Mouse (Mus musculus): ENCODE data around the gene Pmfbp1. TPM values are rescaled to one million over a fixed set of nuclear protein-coding genes. Genes with fewer than 3 reads are reported as not detected.

Gene Pmfbp1
- polyA plus RNA-seq, 1 experiment from 2014 or later = 3.1 TPM

GRCm38 (mm10) chr8:109484741-109485140, 9.1 kb upstream of the Pmfbp1 start:
- no peak overlapping the region for H3K27ac ChIP-seq (ENCODE audit: low read depth, low read length)
- H3K9me3 ChIP-seq (ENCODE audit: control insufficient read depth, low read length) = no peaks in the 10 kb centered on the region
- no peak overlapping the region for H3K4me3 ChIP-seq (ENCODE audit: low read depth, low read length)
- WGBS = 92% methylated on average over 11 of the region's 11 CpGs
- ATAC-seq (ENCODE audit: low FRiP score) = no peak
- H3K27me3 ChIP-seq (ENCODE audit: control insufficient read depth, insufficient read depth, low read length) = no peaks in the 10 kb centered on the region
- no peak overlapping the region for H3K9ac ChIP-seq (ENCODE audit: low read length)
- H3K36me3 ChIP-seq (ENCODE audit: control insufficient read depth, insufficient read depth, low read length) = no peaks in the 10 kb centered on the region
- no peaks in the 10 kb centered on the region for H3K4me1 ChIP-seq (ENCODE audit: control insufficient read depth, insufficient read depth, low read length)
- DNase-seq (ENCODE audit: low spot score, missing footprints) = no peak
- H3K4me2 ChIP-seq = no peak overlapping the region

GRCm38 (mm10) chr8:109485530-109485929, 8.3 kb upstream of the Pmfbp1 start:
- Histone ChIP-seq H3K9ac (ENCODE audit: low read length) (no peak overlapping the region), H3K36me3 (ENCODE audit: control insufficient read depth, insufficient read depth, low read length) (no peaks in the 10 kb centered on the region), H3K27ac (ENCODE audit: low read depth, low read length) (no peak overlapping the region), H3K4me1 (ENCODE audit: control insufficient read depth, insufficient read depth, low read length) (no peaks in the 10 kb centered on the region), H3K4me3 (ENCODE audit: low read depth, low read length) (no peak overlapping the region), H3K27me3 (ENCODE audit: control insufficient read depth, insufficient read depth, low read length) (no peaks in the 10 kb centered on the region), H3K9me3 (ENCODE audit: control insufficient read depth, low read length) (no peaks in the 10 kb centered on the region), H3K4me2 (no peak overlapping the region)
- DNase-seq (ENCODE audit: low spot score, missing footprints) (no peak), ATAC-seq (ENCODE audit: low FRiP score) (no peak)
- WGBS = 61% methylated on average over 6 of the region's 6 CpGs

GRCm38 (mm10) chr8:109492785-109493184, 1.0 kb upstream of the Pmfbp1 start:
- Histone ChIP-seq H3K27ac (ENCODE audit: low read depth, low read length) (no peak overlapping the region), H3K4me3 (ENCODE audit: low read depth, low read length) (no peak overlapping the region), H3K4me2 (no peak overlapping the region), H3K4me1 (ENCODE audit: control insufficient read depth, insufficient read depth, low read length) (no peaks in the 10 kb centered on the region), H3K27me3 (ENCODE audit: control insufficient read depth, insufficient read depth, low read length) (no peaks in the 10 kb centered on the region), H3K9me3 (ENCODE audit: control insufficient read depth, low read length) (no peaks in the 10 kb centered on the region), H3K9ac (ENCODE audit: low read length) (no peak overlapping the region), H3K36me3 (ENCODE audit: control insufficient read depth, insufficient read depth, low read length) (no peaks in the 10 kb centered on the region)
- WGBS = 89% methylated on average over 6 of the region's 6 CpGs
- ATAC-seq (ENCODE audit: low FRiP score) (no peak), DNase-seq (ENCODE audit: low spot score, missing footprints) (no peak)

GRCm38 (mm10) chr8:109494601-109495000, 774 bp downstream of the Pmfbp1 start:
- Histone ChIP-seq H3K27ac (ENCODE audit: low read depth, low read length) (no peak overlapping the region), H3K9me3 (ENCODE audit: control insufficient read depth, low read length) (no peaks in the 10 kb centered on the region), H3K4me3 (ENCODE audit: low read depth, low read length) (no peak overlapping the region), H3K36me3 (ENCODE audit: control insufficient read depth, insufficient read depth, low read length) (no peaks in the 10 kb centered on the region), H3K9ac (ENCODE audit: low read length) (no peak overlapping the region), H3K4me1 (ENCODE audit: control insufficient read depth, insufficient read depth, low read length) (no peaks in the 10 kb centered on the region), H3K4me2 (no peak overlapping the region), H3K27me3 (ENCODE audit: control insufficient read depth, insufficient read depth, low read length) (no peaks in the 10 kb centered on the region)
- ATAC-seq (ENCODE audit: low FRiP score) = no peak
- DNase-seq (ENCODE audit: low spot score, missing footprints) = no peak
- 59% methylated on average over 2 of the region's 2 CpGs for WGBS

GRCm38 (mm10) chr8:109497431-109497830, 3.6 kb downstream of the Pmfbp1 start:
- ATAC-seq (ENCODE audit: low FRiP score) (no peak), DNase-seq (ENCODE audit: low spot score, missing footprints) (no peak)
- H3K4me3 ChIP-seq (ENCODE audit: low read depth, low read length) = no peak overlapping the region
- H3K36me3 ChIP-seq (ENCODE audit: control insufficient read depth, insufficient read depth, low read length) = no peaks in the 10 kb centered on the region
- no peaks in the 10 kb centered on the region for H3K9me3 ChIP-seq (ENCODE audit: control insufficient read depth, low read length)
- 80% methylated on average over 5 of the region's 5 CpGs for WGBS
- H3K9ac ChIP-seq (ENCODE audit: low read length) = no peak overlapping the region
- H3K27me3 ChIP-seq (ENCODE audit: control insufficient read depth, insufficient read depth, low read length) = no peaks in the 10 kb centered on the region
- no peaks in the 10 kb centered on the region for H3K4me1 ChIP-seq (ENCODE audit: control insufficient read depth, insufficient read depth, low read length)
- H3K27ac ChIP-seq (ENCODE audit: low read depth, low read length) = no peak overlapping the region
- H3K4me2 ChIP-seq = no peak overlapping the region

GRCm38 (mm10) chr8:109499009-109499717, 5.3 kb downstream of the Pmfbp1 start:
- DNase-seq (ENCODE audit: low spot score, missing footprints) = no peak
- H3K4me2 ChIP-seq = no peak overlapping the region
- no peak for ATAC-seq (ENCODE audit: low FRiP score)
- no peak overlapping the region for H3K9ac ChIP-seq (ENCODE audit: low read length)
- H3K36me3 ChIP-seq (ENCODE audit: control insufficient read depth, insufficient read depth, low read length) = no peaks in the 10 kb centered on the region
- no peaks in the 10 kb centered on the region for H3K9me3 ChIP-seq (ENCODE audit: control insufficient read depth, low read length)
- H3K27ac ChIP-seq (ENCODE audit: low read depth, low read length) = no peak overlapping the region
- WGBS = 89% methylated on average over 16 of the region's 16 CpGs
- H3K4me3 ChIP-seq (ENCODE audit: low read depth, low read length) = no peak overlapping the region
- no peaks in the 10 kb centered on the region for H3K4me1 ChIP-seq (ENCODE audit: control insufficient read depth, insufficient read depth, low read length)
- H3K27me3 ChIP-seq (ENCODE audit: control insufficient read depth, insufficient read depth, low read length) = no peaks in the 10 kb centered on the region

- DNase-seq (ENCODE audit: low spot score, missing footprints) = no peak
- ATAC-seq (ENCODE audit: low FRiP score) = no peak
- Histone ChIP-seq H3K4me3 (ENCODE audit: low read depth, low read length) (no peak overlapping the region), H3K27me3 (ENCODE audit: control insufficient read depth, insufficient read depth, low read length) (no peaks in the 10 kb centered on the region), H3K9me3 (ENCODE audit: control insufficient read depth, low read length) (no peaks in the 10 kb centered on the region), H3K4me2 (no peak overlapping the region), H3K4me1 (ENCODE audit: control insufficient read depth, insufficient read depth, low read length) (no peaks in the 10 kb centered on the region), H3K36me3 (ENCODE audit: control insufficient read depth, insufficient read depth, low read length) (no peaks in the 10 kb centered on the region), H3K27ac (ENCODE audit: low read depth, low read length) (no peak overlapping the region), H3K9ac (ENCODE audit: low read length) (no peak overlapping the region)
- WGBS = 79% methylated on average over 1 of the region's 1 CpGs
These were observed 9.7 kb downstream of the Pmfbp1 start for GRCm38 (mm10) chr8:109503566-109503965.

GRCm38 (mm10) chr8:109505560-109505959, 11.7 kb downstream of the Pmfbp1 start:
- no peak overlapping the region for H3K4me2 ChIP-seq
- H3K36me3 ChIP-seq (ENCODE audit: control insufficient read depth, insufficient read depth, low read length) = no peaks in the 10 kb centered on the region
- no peaks in the 10 kb centered on the region for H3K27me3 ChIP-seq (ENCODE audit: control insufficient read depth, insufficient read depth, low read length)
- DNase-seq (ENCODE audit: low spot score, missing footprints) = no peak
- no peak overlapping the region for H3K27ac ChIP-seq (ENCODE audit: low read depth, low read length)
- no peaks in the 10 kb centered on the region for H3K9me3 ChIP-seq (ENCODE audit: control insufficient read depth, low read length)
- WGBS = 90% methylated on average over 5 of the region's 5 CpGs
- no peak overlapping the region for H3K4me3 ChIP-seq (ENCODE audit: low read depth, low read length)
- H3K4me1 ChIP-seq (ENCODE audit: control insufficient read depth, insufficient read depth, low read length) = no peaks in the 10 kb centered on the region
- no peak for ATAC-seq (ENCODE audit: low FRiP score)
- no peak overlapping the region for H3K9ac ChIP-seq (ENCODE audit: low read length)

- WGBS = 88% methylated on average over 2 of the region's 2 CpGs
- Histone ChIP-seq H3K9ac (ENCODE audit: low read length) (no peak overlapping the region), H3K4me2 (no peak overlapping the region), H3K27me3 (ENCODE audit: control insufficient read depth, insufficient read depth, low read length) (no peaks in the 10 kb centered on the region), H3K4me3 (ENCODE audit: low read depth, low read length) (no peak overlapping the region), H3K27ac (ENCODE audit: low read depth, low read length) (no peak overlapping the region), H3K36me3 (ENCODE audit: control insufficient read depth, insufficient read depth, low read length) (no peaks in the 10 kb centered on the region), H3K9me3 (ENCODE audit: control insufficient read depth, low read length) (no peaks in the 10 kb centered on the region; the same call in 1 of the 2 replicates), H3K4me1 (ENCODE audit: control insufficient read depth, insufficient read depth, low read length) (no peaks in the 10 kb centered on the region)
- no peak for DNase-seq (ENCODE audit: low spot score, missing footprints)
- no peak for ATAC-seq (ENCODE audit: low FRiP score)
These were observed 30.2 kb downstream of the Pmfbp1 start for GRCm38 (mm10) chr8:109524008-109524407.
